Mouse (Mus musculus): ENCODE results near the gene Vnn3. TPM values are rescaled to one million over a fixed set of nuclear protein-coding genes. Genes with fewer than 3 reads are reported as not detected.

The Vnn3 gene
- polyA plus RNA-seq, 1 experiment from 2014 or later, result 0.12 TPM

- no peak within 1 kb of the TSS for H3K27ac ChIP-seq (replicated peaks)
- 28% methylated on average over 21 of the region's 21 CpGs for WGBS
- H3K27me3 ChIP-seq, result no peaks in the 10 kb centered on the region
- H3K36me3 ChIP-seq, result no peaks in the 10 kb centered on the region
- H3K4me3 ChIP-seq (replicated peaks), result peak within 1 kb of the TSS; percentile 30
- ATAC-seq (ENCODE audit: insufficient number of reproducible peaks, low FRiP score, low TSS enrichment, low read depth), result no peak
- peaks cover 10% of the 10 kb centered on the region; the same call in 1 of the 2 replicates for H3K4me1 ChIP-seq
- H3K9ac ChIP-seq, result no peak within 1 kb of the TSS
- peak within 1 kb of the TSS; percentile 49 for H3K4me2 ChIP-seq (replicated peaks)
- no peaks in the 10 kb centered on the region for H3K9me3 ChIP-seq (replicated peaks)
Measured at GRCm38 (mm10) chr10:23894601-23895349, 43.5 kb downstream of the Vnn3 start, which contains the start of gene Vnn1. Vnn1 (plus strand) TSS chr10:23894688.

GRCm38 (mm10) chr10:23895376-23895775 lies 44.1 kb downstream of the Vnn3 start:
- Histone ChIP-seq H3K4me3 (replicated peaks) (no peak overlapping the region), H3K4me1 (peaks cover 10% of the 10 kb centered on the region; the same call in 1 of the 2 replicates), H3K9me3 (replicated peaks) (no peaks in the 10 kb centered on the region), H3K4me2 (replicated peaks) (no peak overlapping the region), H3K27me3 (no peaks in the 10 kb centered on the region), H3K36me3 (no peaks in the 10 kb centered on the region), H3K9ac (no peak overlapping the region), H3K27ac (replicated peaks) (no peak overlapping the region)
- ATAC-seq (ENCODE audit: insufficient number of reproducible peaks, low FRiP score, low TSS enrichment, low read depth), result no peak
- WGBS, result 72% methylated on average over 7 of the region's 7 CpGs

- Histone ChIP-seq H3K9ac (no peak overlapping the region), H3K36me3 (no peaks in the 10 kb centered on the region), H3K4me1 (no peaks in the 10 kb centered on the region), H3K9me3 (replicated peaks) (no peaks in the 10 kb centered on the region), H3K4me3 (replicated peaks) (no peak overlapping the region), H3K27ac (replicated peaks) (no peak overlapping the region), H3K27me3 (no peaks in the 10 kb centered on the region), H3K4me2 (replicated peaks) (no peak overlapping the region)
- WGBS, result 84% methylated on average over 3 of the region's 3 CpGs
- no peak for ATAC-seq (ENCODE audit: insufficient number of reproducible peaks, low FRiP score, low TSS enrichment, low read depth)
Measured at GRCm38 (mm10) chr10:23901119-23901518, 49.9 kb downstream of the Vnn3 start.

- 82% methylated on average over 1 of the region's 1 CpGs for WGBS
Measured at GRCm38 (mm10) chr10:23905661-23906060, 54.4 kb downstream of the Vnn3 start.

More at GRCm38 (mm10) chr10:23905661-23906060, 54.4 kb downstream of the Vnn3 start:
- Histone ChIP-seq H3K4me1 (no peaks in the 10 kb centered on the region), H3K27ac (replicated peaks) (no peak overlapping the region), H3K4me3 (replicated peaks) (no peak overlapping the region), H3K4me2 (replicated peaks) (no peak overlapping the region), H3K27me3 (no peaks in the 10 kb centered on the region), H3K9me3 (replicated peaks) (no peaks in the 10 kb centered on the region), H3K9ac (no peak overlapping the region), H3K36me3 (no peaks in the 10 kb centered on the region)
- ATAC-seq (ENCODE audit: insufficient number of reproducible peaks, low FRiP score, low TSS enrichment, low read depth), result no peak

Other genes starting within 250 kb of the Vnn3 start
- gene Rps12, start 64.2 kb upstream of the Vnn3 start, polyA plus RNA-seq (2015; fragmentation: Nextera tagmentation; extraction: Ambion mirVana), result 177 and 204 TPM in 2 replicates
- 19.2 and 26.8 TPM in 2 replicates for gene Slc18b1, start 54.5 kb upstream of the Vnn3 start, polyA plus RNA-seq (2015; fragmentation: Nextera tagmentation; extraction: Ambion mirVana)
- 0.43 and 0.56 TPM in 2 replicates for gene Vnn1, start 43.2 kb downstream of the Vnn3 start, polyA plus RNA-seq (2015; fragmentation: Nextera tagmentation; extraction: Ambion mirVana)
- not detected in 2 replicates for gene Taar1, start 68.9 kb downstream of the Vnn3 start, polyA plus RNA-seq (2015; fragmentation: Nextera tagmentation; extraction: Ambion mirVana)
- 0.50 and 0.75 TPM in 2 replicates for gene Taar2, start 87.1 kb downstream of the Vnn3 start, polyA plus RNA-seq (2015; fragmentation: Nextera tagmentation; extraction: Ambion mirVana)
- gene Taar3, start 98.1 kb downstream of the Vnn3 start, polyA plus RNA-seq (2015; fragmentation: Nextera tagmentation; extraction: Ambion mirVana), result not detected in 2 replicates
- not detected in 2 replicates for gene Taar4, start 109.0 kb downstream of the Vnn3 start, polyA plus RNA-seq (2015; fragmentation: Nextera tagmentation; extraction: Ambion mirVana)
- not detected in 2 replicates for gene Taar5, start 119.2 kb downstream of the Vnn3 start, polyA plus RNA-seq (2015; fragmentation: Nextera tagmentation; extraction: Ambion mirVana)
- not detected in 2 replicates for gene Taar6, start 134.2 kb downstream of the Vnn3 start, polyA plus RNA-seq (2015; fragmentation: Nextera tagmentation; extraction: Ambion mirVana)
- gene Taar7a, start 142.0 kb downstream of the Vnn3 start, polyA plus RNA-seq (2015; fragmentation: Nextera tagmentation; extraction: Ambion mirVana), result not detected in 2 replicates
- gene Taar7b, start 148.5 kb downstream of the Vnn3 start, polyA plus RNA-seq (2015; fragmentation: Nextera tagmentation; extraction: Ambion mirVana), result 0.15 TPM in 1 of 2 replicates, not detected in the other
- gene Taar7d, start 175.8 kb downstream of the Vnn3 start, polyA plus RNA-seq (2015; fragmentation: Nextera tagmentation; extraction: Ambion mirVana), result 0.27 and 0.37 TPM in 2 replicates
- not detected in 2 replicates for gene Taar7e, start 186.2 kb downstream of the Vnn3 start, polyA plus RNA-seq (2015; fragmentation: Nextera tagmentation; extraction: Ambion mirVana)
- gene Taar7f, start 198.0 kb downstream of the Vnn3 start, polyA plus RNA-seq (2015; fragmentation: Nextera tagmentation; extraction: Ambion mirVana), result not detected in 2 replicates
- gene Taar8a, start 225.0 kb downstream of the Vnn3 start, polyA plus RNA-seq (2015; fragmentation: Nextera tagmentation; extraction: Ambion mirVana), result not detected in 2 replicates
- not detected in 2 replicates for gene Taar8b, start 240.8 kb downstream of the Vnn3 start, polyA plus RNA-seq (2015; fragmentation: Nextera tagmentation; extraction: Ambion mirVana)

Measured in embryonic facial prominence, embryonic 15.5 days (tissue).